Mouse (Mus musculus) natural killer cell, adult 2 months (primary cell): Measurements from ENCODE around the gene Sdk1.

Experiments
- DNase-seq, 2 experiments: peaks; one replicate each; pipeline ENCODE4 v3.0.0; 2022; ENCODE audit warnings: low spot score in 2 of 2

Gene Sdk1

GRCm38 (mm10) chr5:141447247-141447646 lies 206.0 kb downstream of the Sdk1 start:
- no peak for DNase-seq

- DNase-seq = no peak
These were observed 222.1 kb downstream of the Sdk1 start for GRCm38 (mm10) chr5:141463417-141463816.

- DNase-seq = no peak
These were observed 227.5 kb downstream of the Sdk1 start for GRCm38 (mm10) chr5:141468821-141469220.

GRCm38 (mm10) chr5:141505281-141505680 lies 264.0 kb downstream of the Sdk1 start:
- no peak for DNase-seq

GRCm38 (mm10) chr5:141506344-141506743 lies 265.1 kb downstream of the Sdk1 start:
- no peak for DNase-seq

GRCm38 (mm10) chr5:141524801-141525715 lies 283.8 kb downstream of the Sdk1 start:
- DNase-seq = no peak

- DNase-seq = no peak
These were observed 298.9 kb downstream of the Sdk1 start for GRCm38 (mm10) chr5:141540193-141540592.

GRCm38 (mm10) chr5:141542890-141543666 lies 301.8 kb downstream of the Sdk1 start:
- no peak for DNase-seq

- DNase-seq = no peak
These were observed 312.2 kb downstream of the Sdk1 start for GRCm38 (mm10) chr5:141553444-141553843.

- DNase-seq = no peak
These were observed 317.4 kb downstream of the Sdk1 start for GRCm38 (mm10) chr5:141558731-141559130.

- no peak for DNase-seq
These were observed 319.0 kb downstream of the Sdk1 start for GRCm38 (mm10) chr5:141560325-141560724.

GRCm38 (mm10) chr5:141561989-141562560 lies 320.8 kb downstream of the Sdk1 start:
- no peak for DNase-seq

GRCm38 (mm10) chr5:141564197-141564596 lies 322.9 kb downstream of the Sdk1 start:
- no peak for DNase-seq

- no peak for DNase-seq
These were observed 326.8 kb downstream of the Sdk1 start for GRCm38 (mm10) chr5:141568106-141568505.

- DNase-seq = no peak
These were observed 329.2 kb downstream of the Sdk1 start for GRCm38 (mm10) chr5:141570442-141570841.

GRCm38 (mm10) chr5:141574263-141574662 lies 333.0 kb downstream of the Sdk1 start:
- DNase-seq = no peak

GRCm38 (mm10) chr5:141591246-141591645 lies 350.0 kb downstream of the Sdk1 start:
- DNase-seq = no peak

GRCm38 (mm10) chr5:141612721-141613120 lies 371.4 kb downstream of the Sdk1 start:
- no peak for DNase-seq

- no peak for DNase-seq
These were observed 374.5 kb downstream of the Sdk1 start for GRCm38 (mm10) chr5:141615763-141616162.

- DNase-seq = no peak
These were observed 376.4 kb downstream of the Sdk1 start for GRCm38 (mm10) chr5:141617660-141618059.

- no peak for DNase-seq
These were observed 384.1 kb downstream of the Sdk1 start for GRCm38 (mm10) chr5:141625401-141625800.

- no peak for DNase-seq
These were observed 390.4 kb downstream of the Sdk1 start for GRCm38 (mm10) chr5:141631641-141632040.
